Mouse (Mus musculus) thymus, postnatal 4 days (tissue): ENCODE data around the gene Rbp3.
A peak's percentile ranks its signal among the peaks of the same experiment; 100 is the strongest.

Source experiments
- DNase-seq: peaks from one replicate; pipeline ENCODE4 v3.0.0; 2021

Rbp3 gene

DNA sequence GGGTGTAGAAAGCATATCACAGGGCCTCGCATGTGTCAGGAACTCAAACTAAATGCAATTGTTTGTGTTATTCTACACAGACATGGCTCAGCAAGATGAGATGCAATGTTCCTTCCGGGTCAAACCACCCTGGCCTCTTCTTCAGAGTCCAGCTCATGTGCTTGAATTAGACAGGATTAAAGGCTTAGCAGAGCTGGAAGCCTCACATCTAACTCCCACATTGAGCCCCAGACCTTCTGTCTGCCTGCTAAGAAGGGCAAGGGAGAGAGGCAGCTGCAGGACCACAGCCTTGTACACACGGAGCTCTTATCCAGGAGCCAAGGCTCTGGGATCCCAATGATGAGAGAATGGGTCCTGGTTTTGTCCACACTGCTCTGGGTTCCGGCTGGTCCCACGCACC lies at the start of gene Rbp3:
Rbp3 (plus strand) TSS at position 243 of the 400 bp plus-strand sequence.
- DNase-seq, result no peak

GRCm38 (mm10) chr14:33904851-33905250 lies 49.0 kb upstream of the Rbp3 start:
- DNase-seq, result no peak

DNA sequence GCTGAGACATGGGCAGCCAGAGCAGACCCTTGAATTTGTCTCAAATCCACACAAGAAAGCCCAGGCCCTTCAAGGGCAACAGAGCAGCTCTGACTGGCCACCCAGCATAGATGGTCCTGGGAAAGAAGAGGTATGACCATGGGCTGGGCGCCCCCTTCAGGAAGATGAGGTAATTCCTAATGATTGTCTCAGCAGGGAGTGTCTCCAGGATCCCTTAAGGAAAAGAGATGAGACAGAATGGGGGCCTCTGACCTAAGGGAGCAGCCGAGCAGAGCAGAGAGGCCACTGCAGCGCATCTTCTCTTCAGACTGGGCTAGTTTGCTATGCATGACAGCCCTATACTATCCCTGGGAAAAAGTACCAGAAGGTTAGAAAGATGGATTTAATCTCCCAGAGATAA lies 40.1 kb upstream of the Rbp3 start:
- peak; percentile 15 for DNase-seq

- DNase-seq, result no peak
These were observed 39.6 kb upstream of the Rbp3 start for GRCm38 (mm10) chr14:33914206-33914605.

DNA sequence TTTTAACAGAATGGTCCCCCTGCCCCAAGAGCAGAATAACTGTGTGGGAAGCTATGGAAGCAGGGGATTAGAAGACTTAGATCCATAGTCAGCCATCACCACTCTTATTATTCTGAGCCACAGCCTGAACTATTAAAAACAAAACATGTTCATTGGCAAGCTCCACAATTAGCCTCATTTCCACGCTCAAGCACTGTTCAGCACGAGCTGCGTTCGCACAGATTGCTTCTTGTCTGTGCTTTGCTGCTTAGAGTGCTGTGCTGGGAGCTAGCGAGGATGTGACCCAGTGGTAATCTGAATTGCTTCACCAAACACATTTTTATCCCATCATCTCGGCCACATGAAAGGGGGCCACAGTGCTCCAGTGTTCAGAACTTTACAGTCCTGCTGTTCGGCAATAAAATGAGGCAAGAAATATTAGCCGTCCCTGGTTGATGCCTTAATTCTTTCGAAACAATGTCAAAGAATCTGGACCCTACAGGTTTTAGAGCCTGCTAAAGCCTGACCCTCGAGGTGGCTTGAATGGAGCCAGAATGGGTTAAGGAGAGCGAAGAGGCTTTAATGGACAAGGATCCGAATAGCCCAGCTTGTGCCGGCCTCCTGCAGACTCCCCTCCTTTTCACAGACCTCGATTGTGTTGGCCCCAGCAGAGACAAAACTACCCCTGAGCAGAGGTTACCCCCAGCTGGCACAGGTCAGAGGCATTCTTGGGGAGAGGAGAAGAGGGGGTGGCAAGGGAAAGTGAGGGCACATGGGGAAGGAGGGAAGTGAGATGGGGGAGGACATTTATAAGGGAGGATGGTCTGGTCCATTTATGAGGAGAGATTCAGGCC lies 32.9 kb upstream of the Rbp3 start:
- DNase-seq, result no peak

DNA sequence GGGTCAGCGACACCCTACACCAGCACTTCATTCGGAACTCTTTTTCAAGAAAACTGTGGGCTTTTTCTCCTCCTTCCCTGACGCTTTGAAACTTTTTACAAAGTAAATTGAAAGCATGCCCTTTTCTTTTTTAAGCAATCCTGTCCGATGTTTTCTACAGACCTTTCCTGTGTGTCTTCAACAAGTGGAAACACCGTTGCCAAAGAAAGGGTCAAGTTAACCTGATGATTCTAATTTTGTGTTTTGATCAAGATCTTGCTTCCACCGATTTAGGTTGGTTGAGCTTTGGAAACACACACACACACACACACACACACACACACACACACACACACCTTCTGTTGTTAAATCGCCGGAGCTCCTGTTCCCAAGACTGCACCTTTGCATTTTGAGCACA lies 31.0 kb upstream of the Rbp3 start:
- DNase-seq, result no peak

- DNase-seq, result peak; percentile 17
These were observed 30.4 kb upstream of the Rbp3 start, which contains the start of gene Gdf10 for GRCm38 (mm10) chr14:33923168-33924070. Gene Gdf10, plus strand, starts transcription at chr14:33923587.

DNA sequence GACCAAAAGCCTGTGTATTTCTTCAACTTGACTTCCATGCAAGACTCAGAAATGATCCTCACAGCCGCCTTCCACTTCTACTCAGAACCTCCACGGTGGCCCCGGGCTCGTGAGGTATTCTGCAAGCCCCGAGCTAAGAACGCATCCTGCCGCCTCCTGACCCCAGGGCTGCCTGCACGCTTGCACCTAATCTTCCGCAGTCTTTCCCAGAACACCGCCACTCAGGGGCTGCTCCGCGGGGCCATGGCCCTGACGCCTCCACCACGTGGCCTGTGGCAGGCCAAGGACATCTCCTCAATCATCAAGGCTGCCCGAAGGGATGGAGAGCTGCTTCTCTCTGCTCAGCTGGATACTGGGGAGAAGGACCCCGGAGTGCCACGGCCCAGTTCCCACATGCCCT lies 21.9 kb upstream of the Rbp3 start:
- DNase-seq, result no peak

DNA sequence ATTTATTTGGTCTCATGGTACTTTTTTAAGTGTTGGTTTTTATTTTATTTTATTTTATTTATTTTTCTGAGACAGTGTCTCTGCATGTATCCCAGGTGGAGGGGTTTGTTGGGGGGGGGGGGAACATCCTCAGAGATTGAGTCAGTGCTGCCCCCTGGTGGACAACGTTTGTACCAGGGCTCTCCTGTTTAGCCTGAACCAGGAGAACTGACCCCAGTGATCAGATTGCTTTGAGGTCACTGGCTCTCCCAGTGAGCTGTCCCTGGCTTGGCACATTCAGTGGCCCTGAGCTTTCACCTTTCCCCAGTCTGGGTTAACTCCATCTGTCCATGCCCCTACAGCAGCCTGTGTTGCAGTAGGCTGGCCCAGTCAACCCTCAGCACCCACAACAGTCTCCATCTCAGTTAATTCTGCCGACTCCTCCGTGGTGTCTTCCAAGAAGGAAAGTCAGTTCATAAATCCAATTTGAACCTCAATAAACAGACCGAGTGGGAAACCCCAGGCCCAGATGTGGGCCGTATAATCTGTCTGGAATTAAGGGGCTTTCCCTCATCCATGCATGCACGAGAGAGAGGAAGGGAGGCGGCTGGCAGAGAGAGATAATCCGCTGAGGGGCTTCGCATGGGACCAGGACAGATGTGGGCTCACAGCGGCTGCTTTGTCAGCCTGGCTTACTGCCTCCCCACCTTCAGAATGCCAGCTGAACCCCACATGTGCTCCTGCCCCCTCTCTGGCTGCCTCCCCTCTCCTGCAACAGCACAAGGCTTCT lies 20.7 kb upstream of the Rbp3 start:
- peak; percentile 81 for DNase-seq

DNA sequence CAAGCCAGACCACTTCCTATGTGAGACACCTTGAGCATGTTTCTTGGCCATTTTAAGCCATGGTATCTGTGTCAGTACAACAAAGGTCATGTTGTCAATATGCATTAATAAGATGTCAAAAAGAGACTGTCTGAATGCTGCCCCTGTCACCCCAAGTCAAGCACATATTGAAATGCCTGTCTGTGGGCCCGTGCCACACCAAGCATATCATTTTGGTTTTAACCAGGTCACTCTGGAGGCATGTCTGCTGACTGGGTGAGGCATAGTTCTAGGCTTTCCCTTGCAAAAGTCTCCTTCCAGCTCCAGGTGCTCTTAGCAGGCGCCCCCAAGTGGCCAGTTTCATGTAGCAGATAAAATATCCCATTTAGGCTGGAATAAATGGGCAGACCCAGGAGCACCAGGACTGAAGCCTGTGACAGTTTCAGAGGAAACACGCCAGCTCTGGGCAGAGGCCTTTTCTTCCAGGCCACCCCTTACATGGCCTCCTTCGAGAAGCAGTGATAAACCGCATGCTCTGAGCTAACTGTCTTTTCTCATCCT lies 20.0 kb upstream of the Rbp3 start:
- peak; percentile 55 for DNase-seq

- peak; percentile 63 for DNase-seq
These were observed 14.7 kb upstream of the Rbp3 start for GRCm38 (mm10) chr14:33939117-33939516.

GRCm38 (mm10) chr14:33940739-33941138 lies 13.1 kb upstream of the Rbp3 start, which contains the start of gene Gdf2:
Gene Gdf2, plus strand, starts transcription at chr14:33941039.
- DNase-seq, result no peak

GRCm38 (mm10) chr14:33942222-33942621 lies 11.6 kb upstream of the Rbp3 start:
- DNase-seq, result no peak

- DNase-seq, result no peak
These were observed 7.7 kb upstream of the Rbp3 start for GRCm38 (mm10) chr14:33946125-33946524.

DNA sequence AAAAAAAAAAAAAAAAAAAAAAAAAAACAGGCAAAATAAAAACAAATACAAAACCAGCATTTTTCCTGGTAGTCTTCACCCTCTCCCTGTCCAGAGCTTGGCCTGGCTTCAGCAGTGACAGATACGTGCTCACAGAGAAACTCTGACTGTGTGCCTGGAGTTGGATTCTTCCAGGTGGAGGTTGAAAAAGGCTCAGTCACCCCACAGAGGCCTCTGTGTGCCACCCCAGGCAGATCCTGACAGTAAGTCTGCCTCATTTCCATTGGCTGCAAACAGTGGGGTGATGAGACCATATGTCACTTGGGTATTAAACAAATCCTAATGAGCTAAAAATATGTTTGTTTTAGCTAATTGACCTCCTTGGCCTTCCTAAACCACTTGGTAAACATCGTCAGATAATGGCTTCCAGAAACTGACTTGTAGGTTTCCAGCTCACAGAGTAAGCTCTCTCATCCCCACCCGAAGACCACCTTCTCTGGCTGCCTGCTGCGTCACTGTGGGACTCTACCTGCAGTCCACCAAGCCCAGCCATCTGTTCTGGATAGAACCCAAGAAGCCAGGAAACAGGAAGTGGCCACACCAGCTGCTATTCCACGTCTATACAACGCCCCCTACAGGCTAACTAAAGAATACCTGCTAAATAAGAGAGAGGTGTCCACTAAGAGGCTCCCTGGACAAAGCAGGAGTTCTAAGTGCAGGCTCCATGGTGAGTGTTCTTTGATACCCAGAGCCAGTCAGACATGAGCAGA lies 1.4 kb upstream of the Rbp3 start:
- DNase-seq, result no peak

DNA sequence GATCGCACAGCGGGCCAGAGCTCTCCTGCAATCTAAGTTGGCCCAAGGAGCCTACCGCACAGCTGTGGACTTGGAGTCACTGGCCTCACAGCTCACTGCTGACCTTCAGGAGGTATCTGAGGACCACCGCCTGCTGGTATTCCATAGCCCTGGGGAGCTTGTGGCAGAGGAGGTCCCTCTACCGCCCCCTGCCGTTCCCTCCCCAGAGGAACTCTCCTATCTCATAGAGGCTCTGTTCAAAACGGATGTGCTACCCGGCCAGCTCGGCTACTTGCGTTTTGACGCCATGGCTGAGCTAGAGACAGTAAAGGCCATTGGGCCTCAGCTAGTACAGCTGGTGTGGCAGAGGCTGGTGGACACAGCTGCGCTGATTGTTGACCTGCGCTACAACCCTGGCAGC lies 2.3 kb downstream of the Rbp3 start:
- DNase-seq, result no peak

GRCm38 (mm10) chr14:33958186-33958585 lies 4.4 kb downstream of the Rbp3 start:
- DNase-seq, result no peak

GRCm38 (mm10) chr14:33958841-33959240 lies 5.0 kb downstream of the Rbp3 start:
- DNase-seq, result no peak

- DNase-seq, result peak; percentile 32
These were observed 5.5 kb downstream of the Rbp3 start for GRCm38 (mm10) chr14:33959341-33959740.

DNA sequence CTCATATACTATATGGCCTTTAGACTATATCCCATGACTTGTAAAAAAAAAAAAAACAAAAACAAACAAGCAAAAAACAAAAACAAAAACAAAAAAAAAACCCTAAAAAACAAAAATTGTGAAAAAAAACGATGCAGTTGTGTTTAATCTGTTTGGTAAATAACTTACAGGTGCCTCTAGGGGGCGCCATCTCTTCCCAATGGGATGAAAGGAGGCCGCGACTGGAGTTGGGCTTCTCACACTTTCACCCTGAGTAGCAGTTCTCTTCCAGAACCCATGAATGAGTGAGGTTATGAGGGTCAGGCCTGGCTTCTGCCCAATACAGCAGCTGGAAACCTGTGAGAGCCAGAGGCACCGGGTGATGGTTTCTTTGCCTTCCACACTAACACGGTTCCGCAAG lies 11.9 kb downstream of the Rbp3 start:
- no peak for DNase-seq

DNA sequence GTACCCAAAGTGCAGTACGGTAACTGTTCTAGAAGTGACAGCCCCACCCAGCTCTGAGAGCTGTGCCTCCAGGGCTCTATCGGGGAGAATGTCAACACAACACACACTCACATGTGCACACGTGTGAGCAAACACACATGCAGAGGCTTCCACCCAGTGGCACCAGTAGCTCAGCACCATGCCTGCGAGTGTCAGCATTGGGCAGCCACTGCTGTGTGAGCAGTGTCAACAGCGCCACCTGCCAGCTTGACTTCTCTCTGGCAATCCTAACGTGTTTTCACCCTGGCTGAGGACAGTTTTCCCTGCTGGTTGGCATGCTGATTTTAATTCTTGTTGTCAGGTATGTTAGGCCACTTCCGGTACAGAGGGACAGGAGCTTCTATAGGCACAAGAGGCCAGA lies 18.9 kb downstream of the Rbp3 start:
- no peak for DNase-seq

GRCm38 (mm10) chr14:33974752-33975151 lies 20.9 kb downstream of the Rbp3 start:
- no peak for DNase-seq
